In genomic region chr3:97634288-97634761, GRCm38 (mm10) we compare ENCODE assay signal across 11 mouse cellular contexts. TPM values are rescaled to one million over a fixed set of nuclear protein-coding genes. Genes with fewer than 3 reads are reported as not detected.
A peak's percentile ranks its signal among the peaks of the same experiment; 100 is the strongest.
DNase-seq lines count a peak whose midpoint lies in the region; ATAC-seq and TF ChIP-seq lines count a peak whose summit lies in the region.
"Had no signal": no experiment of that assay in that cellular context is flagged by ENCODE, and none has a peak within 500 bp of the region (broad histone marks: within the 10 kb centered on the region; RNA-seq: fewer than 3 reads in every experiment).

No protein-coding gene starts in this region.

- TF ChIP-seq CTCF in heart, adult 2 months (IDR thresholded peaks at IDR 0.05), result peak; percentile 28
- peak in 1 of 2 experiments; percentile 18; a peak in 1 of 4 replicates for TF ChIP-seq CTCF in CH12.LX (conservative IDR thresholded peaks at IDR 0.05 in 1 of 2, IDR thresholded peaks at IDR 0.05 in 1 of 2; ENCODE audit: low read depth in 2 of 2, low read length in 2 of 2)

- in situ Hi-C loops in CH12.LX (cut with MboI; ENCODE audit: low pct_ligation_motif_present, low pct_unique_long_range_greater_than_20kb, low sequenced_read_pairs), result no loop called here

- no peak overlapping the region for H3K9ac ChIP-seq in heart, adult 2 months (ENCODE audit: low read depth, low read length)
- H3K9ac ChIP-seq in heart, embryonic 11.5 days (ENCODE audit: low read depth, low read length), result no peak overlapping the region
- no peak overlapping the region for H3K9ac ChIP-seq in CH12.LX (ENCODE audit: insufficient read depth, low read depth)
- no peak overlapping the region for H3K9ac ChIP-seq in lung, embryonic 16.5 days (ENCODE audit: low read length)

- no peak for ATAC-seq in heart, embryonic 11.5 days (replicated peaks; ENCODE audit: insufficient number of reproducible peaks, low FRiP score, low TSS enrichment)
- peak; percentile 82 for ATAC-seq in lung, embryonic 16.5 days (ENCODE audit: low read depth)

- intact Hi-C loops in heart, adult 2 months (cut with DNase I), result no loop called here
- intact Hi-C loops in gastrocnemius, postnatal 14 days (cut with DNase I; ENCODE audit: low total_unique reads), result no loop called here

- DNase-seq in heart, adult 2 months, result peak; percentile 68 to 73
- DNase-seq in CH12.LX (ENCODE audit: extremely low read depth), result no peak
- DNase-seq in gastrocnemius, postnatal 14 days, result peak; percentile 61
- DNase-seq in layer of hippocampus, adult 9-10 months (ENCODE audit: low spot score), result no peak
- DNase-seq in testis, postnatal 14 days (ENCODE audit: low spot score), result no peak
- DNase-seq in testis, postnatal 10 days (ENCODE audit: low spot score), result no peak

- dilution Hi-C loops in CH12.LX (cut with MboI; ENCODE audit: extremely low pct_ligation_motif_present, extremely low pct_unique_long_range_greater_than_20kb, low sequenced_read_pairs), result no loop called here

- H3K27ac ChIP-seq in heart, adult 2 months, result no peak overlapping the region
- no peak overlapping the region for H3K27ac ChIP-seq in heart, embryonic 11.5 days (ENCODE audit: low read depth, low read length)
- no peak overlapping the region for H3K27ac ChIP-seq in CH12.LX (ENCODE audit: insufficient read depth, low read depth)
- H3K27ac ChIP-seq in lung, embryonic 16.5 days (ENCODE audit: low read length), result no peak overlapping the region
- H3K27ac ChIP-seq: macrophage had no signal

- WGBS in heart, adult 2 months, result 41% methylated on average over 3 of the region's 3 CpGs
- WGBS in heart, embryonic 11.5 days (ENCODE audit: insufficient replicate concordance), result 67% methylated on average over 3 of the region's 3 CpGs
- 40% methylated on average over 3 of the region's 3 CpGs for WGBS in lung, embryonic 16.5 days

- TF ChIP-seq POLR2A in heart, adult 2 months (IDR thresholded peaks at IDR 0.05; ENCODE audit: insufficient read depth, low read depth, low read length), result no peak
- no peak for TF ChIP-seq POLR2A in CH12.LX (IDR thresholded peaks at IDR 0.05; ENCODE audit: low read depth, low read length)

- H3K4me2 ChIP-seq in heart, embryonic 11.5 days, result no peak overlapping the region
- no peak overlapping the region for H3K4me2 ChIP-seq in CH12.LX (ENCODE audit: insufficient read depth, low read depth, poor library complexity, severe bottlenecking)
- H3K4me2 ChIP-seq in lung, embryonic 16.5 days (ENCODE audit: low read depth, low read length), result no peak overlapping the region

- no peaks in the 10 kb centered on the region for H3K79me2 ChIP-seq in heart, adult 2 months (replicated peaks; ENCODE audit: control insufficient read depth, insufficient read depth, low read length)
- no peaks in the 10 kb centered on the region for H3K79me2 ChIP-seq in CH12.LX (replicated peaks; ENCODE audit: control insufficient read depth, extremely low read depth, insufficient read depth, poor library complexity, severe bottlenecking)

- peaks cover 2% of the 10 kb centered on the region; the same call in 1 of the 2 replicates for H3K4me1 ChIP-seq in heart, adult 2 months (ENCODE audit: control insufficient read depth, insufficient read depth, low read length)
- no peaks in the 10 kb centered on the region for H3K4me1 ChIP-seq in heart, embryonic 11.5 days (ENCODE audit: control insufficient read depth, insufficient read depth, low read length)
- H3K4me1 ChIP-seq in CH12.LX (ENCODE audit: control insufficient read depth in 1 of 2, insufficient read depth in 2 of 2), result peaks cover 0 to 4% of the 10 kb centered on the region in 2 experiments; a peak in 1 of 4 replicates
- H3K4me1 ChIP-seq in lung, embryonic 16.5 days (replicated peaks; ENCODE audit: control insufficient read depth, insufficient read depth, low read length), result peaks cover 2% of the 10 kb centered on the region

- H3K27me3 ChIP-seq in heart, adult 2 months (ENCODE audit: control insufficient read depth, insufficient read depth, low read length), result no peaks in the 10 kb centered on the region
- H3K27me3 ChIP-seq in heart, embryonic 11.5 days (ENCODE audit: control insufficient read depth, insufficient read depth, low read length), result no peaks in the 10 kb centered on the region
- no peaks in the 10 kb centered on the region for H3K27me3 ChIP-seq in CH12.LX (replicated peaks)
- H3K27me3 ChIP-seq in lung, embryonic 16.5 days (ENCODE audit: control insufficient read depth, insufficient read depth, low read depth, low read length), result no peaks in the 10 kb centered on the region

- H3K9me3 ChIP-seq in heart, embryonic 11.5 days (replicated peaks; ENCODE audit: control insufficient read depth, low read length), result no peaks in the 10 kb centered on the region
- H3K9me3 ChIP-seq in CH12.LX (replicated peaks; ENCODE audit: low read length), result no peaks in the 10 kb centered on the region
- no peaks in the 10 kb centered on the region for H3K9me3 ChIP-seq in lung, embryonic 16.5 days (ENCODE audit: control insufficient read depth, low read length)

- no peak for TF ChIP-seq EP300 in heart, adult 2 months (IDR thresholded peaks at IDR 0.05; ENCODE audit: insufficient read depth, low read depth, low read length)
- TF ChIP-seq EP300 in CH12.LX (IDR thresholded peaks at IDR 0.05; ENCODE audit: low read length), result no peak

- no peak overlapping the region for H3K4me3 ChIP-seq in heart, adult 2 months
- no peak overlapping the region for H3K4me3 ChIP-seq in heart, embryonic 11.5 days (ENCODE audit: low read depth, low read length)
- H3K4me3 ChIP-seq in CH12.LX (replicated peaks in 1 of 3; ENCODE audit: low read depth in 2 of 3, low read length in 2 of 3, poor library complexity in 1 of 3), result no peak overlapping the region
- H3K4me3 ChIP-seq in lung, embryonic 16.5 days (ENCODE audit: low read length), result no peak overlapping the region

- peak; percentile 7 for TF ChIP-seq RAD21 in CH12.LX (IDR thresholded peaks at IDR 0.05; ENCODE audit: low read depth, low read length)

- H3K36me3 ChIP-seq in heart, adult 2 months (ENCODE audit: control insufficient read depth, insufficient read depth, low read length), result peaks cover 5% of the 10 kb centered on the region
- no peaks in the 10 kb centered on the region for H3K36me3 ChIP-seq in heart, embryonic 11.5 days (ENCODE audit: control insufficient read depth, insufficient read depth, low read length)
- no peaks in the 10 kb centered on the region for H3K36me3 ChIP-seq in CH12.LX (replicated peaks in 1 of 2; ENCODE audit: control insufficient read depth in 1 of 2, insufficient read depth in 1 of 2, low read length in 1 of 2)
- no peaks in the 10 kb centered on the region for H3K36me3 ChIP-seq in lung, embryonic 16.5 days (ENCODE audit: control insufficient read depth, insufficient read depth, low read length)

TF ChIP-seq in CH12.LX, 34 proteins besides CTCF, POLR2A, EP300 and RAD21:
- TF ChIP-seq ELF1 (IDR thresholded peaks at IDR 0.05; ENCODE audit: low read depth, low read length) (no peak), ZNF384 (IDR thresholded peaks at IDR 0.05; ENCODE audit: low read depth, low read length) (peak; percentile 36; the same call in 1 of the 2 replicates)
TF ChIP-seq in CH12.LX: peak in this region for 1.

RNA-seq across cellular contexts. Expression of gene Fmo5, which starts 5.7 kb away (rescaled TPM):
- total RNA-seq in heart, adult 2 months (2021), result 10 to 100 TPM; 13.6 to 15.0 TPM
- 7.4 and 12.7 TPM in 2 replicates for polyA plus RNA-seq in heart, adult 2 months (2012; rRNA removed)
- 2.8 and 3.1 TPM in 2 replicates for polyA plus RNA-seq in heart, embryonic 11.5 days (2014; fragmentation: Nextera tagmentation; extraction: Ambion mirVana)
- total RNA-seq in CH12.LX (2012; rRNA removed) (0.25 and 0.55 TPM in 2 replicates), CH12.LX (2014; rRNA removed) (0.40 and 0.41 TPM in 2 replicates)
- 0.39 and 0.60 TPM in 2 replicates for polyA plus RNA-seq in CH12.LX (2012; ENCODE audit: insufficient read length, low read depth)
- total RNA-seq in gastrocnemius, postnatal 14 days (2021), result 1 to 10 TPM; 3.8 to 4.1 TPM
- 3.9 and 5.3 TPM in 2 replicates for polyA plus RNA-seq in lung, embryonic 16.5 days (2015; fragmentation: Nextera tagmentation; extraction: Ambion mirVana)

RNA-seq across cellular contexts. Expression of gene Prkab2, which starts 23.7 kb away (rescaled TPM):
- 10 to 100 TPM; 20.2 to 20.6 TPM for total RNA-seq in heart, adult 2 months (2021)
- polyA plus RNA-seq in heart, adult 2 months (2012; rRNA removed), result 21.6 and 45.2 TPM in 2 replicates
- polyA plus RNA-seq in heart, embryonic 11.5 days (2014; fragmentation: Nextera tagmentation; extraction: Ambion mirVana), result 16.0 and 23.3 TPM in 2 replicates
- total RNA-seq in CH12.LX (2012; rRNA removed), result 0.46 and 0.68 TPM in 2 replicates
- total RNA-seq in CH12.LX (2014; rRNA removed), result 1.2 and 1.4 TPM in 2 replicates
- polyA plus RNA-seq in CH12.LX (2012; ENCODE audit: insufficient read length, low read depth), result 1.4 and 1.5 TPM in 2 replicates
- total RNA-seq in gastrocnemius, postnatal 14 days (2021), result 10 to 100 TPM; 65.3 to 69.8 TPM
- 4.9 and 5.2 TPM in 2 replicates for polyA plus RNA-seq in lung, embryonic 16.5 days (2015; fragmentation: Nextera tagmentation; extraction: Ambion mirVana)

RNA-seq across cellular contexts. Expression of gene Chd1l, which starts 24.3 kb away (rescaled TPM):
- 10 to 100 TPM in 1 of 2 experiments, 1 to 10 TPM in 1; 9.8 to 10.5 TPM for total RNA-seq in heart, adult 2 months (2021)
- polyA plus RNA-seq in heart, adult 2 months (2012; rRNA removed), result 4.6 and 7.7 TPM in 2 replicates
- 14.5 and 18.4 TPM in 2 replicates for polyA plus RNA-seq in heart, embryonic 11.5 days (2014; fragmentation: Nextera tagmentation; extraction: Ambion mirVana)
- total RNA-seq in CH12.LX (2012; rRNA removed), result 24.7 and 25.0 TPM in 2 replicates
- 29.0 and 30.0 TPM in 2 replicates for total RNA-seq in CH12.LX (2014; rRNA removed)
- polyA plus RNA-seq in CH12.LX (2012; ENCODE audit: insufficient read length, low read depth), result 25.2 and 25.9 TPM in 2 replicates
- total RNA-seq in gastrocnemius, postnatal 14 days (2021), result 10 to 100 TPM in 1 of 2 experiments, 1 to 10 TPM in 1; 10.0 to 11.2 TPM
- 16.5 and 17.9 TPM in 2 replicates for polyA plus RNA-seq in lung, embryonic 16.5 days (2015; fragmentation: Nextera tagmentation; extraction: Ambion mirVana)

RNA-seq across cellular contexts. Expression of gene Gm17651, which starts 40.2 kb away (rescaled TPM):
- total RNA-seq in heart, adult 2 months (2021), result not detected
- polyA plus RNA-seq in heart, adult 2 months (2012; rRNA removed), result not detected in 2 replicates
- not detected in 2 replicates for polyA plus RNA-seq in heart, embryonic 11.5 days (2014; fragmentation: Nextera tagmentation; extraction: Ambion mirVana)
- not detected in 2 replicates for total RNA-seq in CH12.LX (2012; rRNA removed)
- total RNA-seq in CH12.LX (2014; rRNA removed), result not detected in 2 replicates
- not detected in 2 replicates for polyA plus RNA-seq in CH12.LX (2012; ENCODE audit: insufficient read length, low read depth)
- not detected for total RNA-seq in gastrocnemius, postnatal 14 days (2021)
- not detected in 2 replicates for polyA plus RNA-seq in lung, embryonic 16.5 days (2015; fragmentation: Nextera tagmentation; extraction: Ambion mirVana)
- total RNA-seq: ES-E14 had no signal
- polyA plus RNA-seq: macrophage; testis, adult 2 months had no signal

Comparison
In these comparisons a context has a peak if more than half of its experiments do, and no peak if none do; other contexts are left out.
1. DNase-seq: peak in heart, adult 2 months (2 of 2) and gastrocnemius, postnatal 14 days (single experiment); none in CH12.LX (single experiment), layer of hippocampus, adult 9-10 months (single experiment), testis, postnatal 14 days (single experiment) and testis, postnatal 10 days (single experiment).